Mouse (Mus musculus) liver, embryonic 14.5 days (tissue): ENCODE results near the gene Bcl11a.

Experiments
- CTCF ChIP-seq: IDR thresholded peaks from 2 replicates; pipeline ENCODE4 v1.5.1; 2016; ENCODE audit warnings: antibody characterized with exemption, low read depth, control low read depth
- EP300 ChIP-seq: IDR thresholded peaks from 2 replicates; pipeline ENCODE4 v1.6.1; 2016; ENCODE audit warnings: antibody characterized with exemption, low read depth

- peak; percentile 70 for TF ChIP-seq CTCF
- TF ChIP-seq EP300 = no peak
Observed at GRCm38 (mm10) chr11:24076821-24077730, 780 bp upstream of the Bcl11a start.
